Mouse (Mus musculus) left cerebral cortex, adult 18-20 months (tissue): ENCODE measurements around the gene Smad3. TPM values are rescaled to one million over a fixed set of nuclear protein-coding genes. Genes with fewer than 3 reads are reported as not detected.

Experiments used
- DNase-seq, 2 experiments: peaks; one replicate each; pipeline ENCODE4 v3.0.0; 2021 to 2022; ENCODE audit warnings: low spot score in 2 of 2, mixed read lengths in 1 of 2
- total RNA-seq, 2 experiments: library from RNA; stranded (reverse); gene quantifications; 2 replicates each; pipeline ENCODE4 v1.2.3; 2021

The Smad3 gene
- total RNA-seq, 2 experiments from 2014 or later = 58.2 to 70.2 TPM

GRCm38 (mm10) chr9:63722918-63723317, 34.9 kb downstream of the Smad3 start:
- no peak for DNase-seq

GRCm38 (mm10) chr9:63722350-63722749, 35.4 kb downstream of the Smad3 start:
- DNase-seq = peak in 1 of 2 experiments; percentile 44

- no peak for DNase-seq
Measured at GRCm38 (mm10) chr9:63721573-63722275, 36.1 kb downstream of the Smad3 start.

- DNase-seq = no peak
Measured at GRCm38 (mm10) chr9:63720715-63721114, 37.1 kb downstream of the Smad3 start.

- DNase-seq = no peak
Measured at GRCm38 (mm10) chr9:63719770-63720440, 37.9 kb downstream of the Smad3 start.

GRCm38 (mm10) chr9:63718735-63719358, 38.9 kb downstream of the Smad3 start:
- DNase-seq = peak; percentile 31 to 48

GRCm38 (mm10) chr9:63718170-63718569, 39.6 kb downstream of the Smad3 start:
- no peak for DNase-seq

GRCm38 (mm10) chr9:63717474-63718005, 40.3 kb downstream of the Smad3 start:
- no peak for DNase-seq

- no peak for DNase-seq
Measured at GRCm38 (mm10) chr9:63716150-63717138, 41.4 kb downstream of the Smad3 start.

- DNase-seq = no peak
Measured at GRCm38 (mm10) chr9:63714572-63714971, 43.2 kb downstream of the Smad3 start.

GRCm38 (mm10) chr9:63712838-63713237, 45.0 kb downstream of the Smad3 start:
- no peak for DNase-seq

- no peak for DNase-seq
Measured at GRCm38 (mm10) chr9:63711580-63712230, 46.1 kb downstream of the Smad3 start.

- no peak for DNase-seq
Measured at GRCm38 (mm10) chr9:63709857-63710256, 47.9 kb downstream of the Smad3 start.

GRCm38 (mm10) chr9:63709266-63709665, 48.5 kb downstream of the Smad3 start:
- DNase-seq = no peak

GRCm38 (mm10) chr9:63707816-63708588, 49.8 kb downstream of the Smad3 start:
- no peak for DNase-seq

- peak in 1 of 2 experiments; percentile 32 for DNase-seq
Measured at GRCm38 (mm10) chr9:63706152-63706733, 51.6 kb downstream of the Smad3 start.

- no peak for DNase-seq
Measured at GRCm38 (mm10) chr9:63704979-63705751, 52.6 kb downstream of the Smad3 start.

- DNase-seq = no peak
Measured at GRCm38 (mm10) chr9:63704131-63704530, 53.7 kb downstream of the Smad3 start.
